Mouse (Mus musculus) limb, embryonic 12.5 days (tissue): ENCODE measurements around the gene Ccn6. TPM values are rescaled to one million over a fixed set of nuclear protein-coding genes. Genes with fewer than 3 reads are reported as not detected.
"Not testable (repeated sequence)": the region's sequence is repeated elsewhere in the genome, so short reads cannot be mapped to it uniquely, and the experiment has no call there.

Experiments
- ATAC-seq: fragments of 200-750 bp; cut with Nextera tagmentation; 2 replicates; pipeline ENCODE4 v1.8.0; 2017; ENCODE audit warnings: low read depth, moderate TSS enrichment; ENCODE audit not compliant: insufficient number of reproducible peaks, insufficient read depth, low FRiP score, low TSS enrichment
- H3K27ac ChIP-seq: fragments of 300-500 bp; sonication (generic); 2 replicates; pipeline ENCODE4 v1.5.1; 2016; ENCODE audit warnings: mild to moderate bottlenecking, moderate library complexity
- H3K27me3 ChIP-seq: fragments of 300-500 bp; sonication (generic); 2 replicates; pipeline ENCODE4 v1.6.1; 2016; ENCODE audit warnings: mild to moderate bottlenecking, moderate library complexity
- H3K36me3 ChIP-seq: fragments of 300-500 bp; sonication (generic); 2 replicates; pipeline ENCODE4 v1.6.1; 2016; ENCODE audit warnings: mild to moderate bottlenecking, moderate library complexity
- H3K4me1 ChIP-seq: fragments of 300-500 bp; sonication (generic); replicated peaks from 2 replicates; pipeline ENCODE4 v1.6.1; 2016
- H3K4me2 ChIP-seq: fragments of 300-500 bp; sonication (generic); 2 replicates; pipeline ENCODE4 v1.6.1; 2016; ENCODE audit warnings: mild to moderate bottlenecking, moderate library complexity
- H3K4me3 ChIP-seq: fragments of 300-500 bp; sonication (generic); replicated peaks from 2 replicates; pipeline ENCODE4 v1.5.1; 2016; ENCODE audit warnings: mild to moderate bottlenecking
- H3K9ac ChIP-seq: fragments of 300-500 bp; sonication (generic); replicated peaks from 2 replicates; pipeline ENCODE4 v1.6.1; 2016; ENCODE audit warnings: mild to moderate bottlenecking, moderate library complexity
- H3K9me3 ChIP-seq: fragments of 300-500 bp; sonication (generic); 2 replicates; pipeline ENCODE4 v1.6.1; 2016; ENCODE audit warnings: mild to moderate bottlenecking, moderate library complexity
- WGBS: fragments of 180-500 bp; shearing (Covaris S2); methylation state at CpG from one replicate; pipeline ENCODE4 v1.1.7; 2016; 5-methylcytosine and 5-hydroxymethylcytosine counted together
- polyA plus RNA-seq: library from polyadenylated mRNA; unstranded; fragments of >200 nt; fragmentation: Nextera tagmentation; extraction: Ambion mirVana; gene quantifications from 2 replicates; pipeline ENCODE4 v1.2.1, GENCODE M21; 2016

Ccn6 gene
- polyA plus RNA-seq, result 0.31 and 0.42 TPM in 2 replicates

- WGBS, result 90% methylated on average over 10 of the region's 10 CpGs
- Histone ChIP-seq H3K27ac (no peak within 1 kb of the TSS), H3K9me3 (no peaks in the 10 kb centered on the region), H3K4me3 (no peak within 1 kb of the TSS), H3K36me3 (no peaks in the 10 kb centered on the region), H3K9ac (no peak within 1 kb of the TSS), H3K4me2 (peak within 1 kb of the TSS; percentile 40), H3K27me3 (no peaks in the 10 kb centered on the region), H3K4me1 (peaks cover 15% of the 10 kb centered on the region)
- no peak for ATAC-seq
Observed at GRCm38 (mm10) chr10:39163694-39164093, at the start of gene Ccn6. Gene Ccn6 (minus strand): TSS chr10:39163794.

- Histone ChIP-seq H3K36me3 (no peaks in the 10 kb centered on the region), H3K4me3 (no peak overlapping the region), H3K27ac (peak overlapping the region; percentile 42; the same call in 1 of the 2 replicates), H3K4me1 (peaks cover 32% of the 10 kb centered on the region), H3K9me3 (peaks cover 11% of the 10 kb centered on the region; the same call in 1 of the 2 replicates), H3K4me2 (no peak overlapping the region), H3K9ac (no peak overlapping the region), H3K27me3 (no peaks in the 10 kb centered on the region)
- ATAC-seq, result no peak
Observed at GRCm38 (mm10) chr10:39210031-39210430, 46.4 kb upstream of the Ccn6 start.

GRCm38 (mm10) chr10:39209161-39210025, 45.8 kb upstream of the Ccn6 start:
- no peak for ATAC-seq
- 30% methylated on average over 10 of the region's 10 CpGs for WGBS
- H3K4me1 ChIP-seq, result peaks cover 32% of the 10 kb centered on the region
- peaks cover 15% of the 10 kb centered on the region; the same call in 1 of the 2 replicates for H3K9me3 ChIP-seq
- H3K27me3 ChIP-seq, result no peaks in the 10 kb centered on the region
- no peak overlapping the region for H3K9ac ChIP-seq
- no peaks in the 10 kb centered on the region for H3K36me3 ChIP-seq
- no peak overlapping the region for H3K4me2 ChIP-seq
- peak overlapping the region; percentile 42 for H3K27ac ChIP-seq
- H3K4me3 ChIP-seq, result no peak overlapping the region

DNA sequence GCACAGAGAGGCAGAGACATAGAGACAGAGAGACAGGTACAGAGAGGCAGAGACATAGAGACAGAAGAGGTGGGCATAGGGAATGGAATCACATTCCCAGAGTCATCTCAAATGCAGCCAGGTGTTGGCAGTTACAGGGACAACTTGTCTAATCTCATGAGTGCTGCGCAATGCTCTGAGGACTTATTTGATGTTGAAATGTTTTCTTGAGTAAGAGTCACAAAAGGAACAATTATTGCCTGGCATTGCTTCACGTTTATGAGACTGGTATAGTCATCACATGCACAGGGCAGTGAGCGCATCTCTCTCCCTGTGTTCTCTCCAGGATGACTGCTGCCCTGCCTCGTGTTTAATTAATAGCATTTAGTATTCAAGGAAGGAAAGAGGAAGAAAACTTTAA, 45.1 kb upstream of the Ccn6 start:
- Histone ChIP-seq H3K27me3 (no peaks in the 10 kb centered on the region), H3K27ac (no peak overlapping the region), H3K9ac (no peak overlapping the region), H3K4me1 (peaks cover 32% of the 10 kb centered on the region), H3K4me2 (no peak overlapping the region), H3K4me3 (no peak overlapping the region), H3K9me3 (peaks cover 21% of the 10 kb centered on the region; the same call in 1 of the 2 replicates), H3K36me3 (no peaks in the 10 kb centered on the region)
- no peak for ATAC-seq
- 68% methylated on average over 4 of the region's 4 CpGs for WGBS

GRCm38 (mm10) chr10:39207310-39207855, 43.8 kb upstream of the Ccn6 start:
- peaks cover 23% of the 10 kb centered on the region; the same call in 1 of the 2 replicates for H3K9me3 ChIP-seq
- no peaks in the 10 kb centered on the region for H3K27me3 ChIP-seq
- H3K4me1 ChIP-seq, result peaks cover 32% of the 10 kb centered on the region
- peak overlapping the region; percentile 59 for H3K27ac ChIP-seq
- H3K4me3 ChIP-seq, result no peak overlapping the region
- H3K9ac ChIP-seq, result no peak overlapping the region
- ATAC-seq, result peak; percentile 31; the same call in 1 of the 2 replicates
- no peak overlapping the region for H3K4me2 ChIP-seq
- no peaks in the 10 kb centered on the region for H3K36me3 ChIP-seq
- 65% methylated on average over 3 of the region's 3 CpGs for WGBS

- H3K36me3 ChIP-seq, result no peaks in the 10 kb centered on the region
- no peaks in the 10 kb centered on the region for H3K27me3 ChIP-seq
- no peak overlapping the region for H3K9ac ChIP-seq
- peaks cover 7% of the 10 kb centered on the region for H3K4me1 ChIP-seq
- peaks cover 16% of the 10 kb centered on the region; the same call in 1 of the 2 replicates for H3K9me3 ChIP-seq
- ATAC-seq, result no peak
- H3K4me3 ChIP-seq, result no peak overlapping the region
- H3K27ac ChIP-seq, result no peak overlapping the region
- 54% methylated on average over 3 of the region's 4 CpGs for WGBS
- H3K4me2 ChIP-seq, result no peak overlapping the region
Observed at GRCm38 (mm10) chr10:39202490-39202889, 38.9 kb upstream of the Ccn6 start.

DNA sequence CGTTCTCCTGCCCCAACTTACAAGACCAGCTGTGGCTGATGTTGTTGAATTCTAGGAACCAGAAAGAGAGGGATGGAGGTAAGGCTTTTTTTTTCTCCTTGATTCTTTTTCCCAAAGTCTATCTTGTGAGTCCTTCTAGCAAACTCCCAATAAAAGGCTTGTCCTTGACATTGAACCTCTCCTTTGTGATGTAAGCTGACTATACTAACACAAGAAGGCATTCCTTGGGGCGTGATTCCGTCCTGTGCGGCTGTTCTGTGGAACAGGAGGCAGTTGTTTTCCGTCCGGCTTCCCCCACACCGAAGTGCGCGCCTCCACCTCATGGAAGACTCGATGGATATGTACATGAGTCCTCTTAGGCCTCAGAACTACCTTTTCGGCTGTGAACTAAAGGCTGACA, 34.6 kb upstream of the Ccn6 start:
- ATAC-seq, H3K4me3 ChIP-seq, H3K9ac ChIP-seq, H3K27me3 ChIP-seq, H3K4me1 ChIP-seq, H3K9me3 ChIP-seq, H3K36me3 ChIP-seq, H3K4me2 ChIP-seq, H3K27ac ChIP-seq: not testable (repeated sequence)
- WGBS, result 94% methylated on average over 11 of the region's 11 CpGs

DNA sequence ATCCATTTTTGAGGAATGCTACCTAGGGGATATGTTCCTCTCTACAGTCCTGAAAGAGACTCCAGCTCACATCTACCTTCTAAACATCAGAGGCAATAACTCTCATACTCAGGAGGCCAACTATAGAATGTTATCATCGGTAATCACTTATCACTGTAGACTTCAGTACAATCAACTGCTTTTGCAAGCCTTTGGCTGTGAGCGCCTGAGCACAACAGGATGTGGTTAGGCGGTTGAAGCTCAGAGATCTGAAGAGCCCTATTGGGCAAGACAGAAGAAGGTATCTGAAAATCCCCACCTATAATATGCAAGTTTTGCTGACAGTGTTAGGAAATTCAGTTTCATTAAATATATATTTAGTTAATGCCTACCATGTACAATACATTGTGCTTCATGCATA, 29.1 kb upstream of the Ccn6 start:
- WGBS, result 96% methylated on average over 3 of the region's 3 CpGs
- no peak overlapping the region for H3K4me3 ChIP-seq
- no peaks in the 10 kb centered on the region for H3K4me1 ChIP-seq
- H3K27me3 ChIP-seq, result no peaks in the 10 kb centered on the region
- ATAC-seq, result no peak
- H3K9ac ChIP-seq, result no peak overlapping the region
- no peaks in the 10 kb centered on the region for H3K9me3 ChIP-seq
- no peak overlapping the region for H3K27ac ChIP-seq
- H3K36me3 ChIP-seq, result no peaks in the 10 kb centered on the region
- no peak overlapping the region for H3K4me2 ChIP-seq

GRCm38 (mm10) chr10:39185545-39185906, 21.9 kb upstream of the Ccn6 start:
- 91% methylated on average over 4 of the region's 4 CpGs for WGBS
- H3K9ac ChIP-seq, result no peak overlapping the region
- no peaks in the 10 kb centered on the region for H3K9me3 ChIP-seq
- H3K4me1 ChIP-seq, result no peaks in the 10 kb centered on the region
- H3K27ac ChIP-seq, result no peak overlapping the region
- H3K27me3 ChIP-seq, result no peaks in the 10 kb centered on the region
- ATAC-seq, result no peak
- no peak overlapping the region for H3K4me3 ChIP-seq
- no peaks in the 10 kb centered on the region for H3K36me3 ChIP-seq
- H3K4me2 ChIP-seq, result no peak overlapping the region

DNA sequence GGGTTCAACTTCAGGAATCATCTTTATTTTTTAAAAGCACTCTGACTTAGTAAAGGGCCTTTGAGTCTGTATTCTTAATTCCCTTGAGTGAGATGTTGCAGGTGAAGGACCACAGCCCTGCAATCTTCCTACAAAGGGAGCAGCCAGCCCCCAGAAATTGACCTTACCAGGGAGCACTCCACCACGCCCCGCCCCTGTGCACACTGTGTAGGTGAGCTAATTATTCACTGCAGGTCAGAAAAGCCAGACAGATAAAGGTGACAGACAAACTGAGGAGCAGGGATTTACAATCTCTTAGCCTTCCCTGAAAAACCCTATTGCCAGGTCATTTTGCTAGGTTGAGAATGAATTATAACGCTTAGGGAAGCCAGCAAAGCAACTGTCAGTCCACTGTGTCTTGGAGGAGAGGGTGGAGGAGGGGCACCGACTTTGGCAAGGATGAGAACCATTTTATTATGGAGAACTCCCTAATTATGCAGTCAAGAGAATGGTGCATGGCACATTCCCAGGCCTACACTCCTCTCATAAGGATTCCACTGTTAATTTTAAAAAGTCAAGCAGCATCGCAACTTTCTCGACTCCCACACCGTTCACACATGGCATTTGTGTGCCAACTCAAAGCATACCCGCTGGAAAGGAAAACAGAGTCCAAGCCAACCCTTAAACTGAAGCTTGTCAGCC, 21.4 kb upstream of the Ccn6 start:
- H3K4me1 ChIP-seq, result no peaks in the 10 kb centered on the region
- H3K9ac ChIP-seq, result no peak overlapping the region
- no peak overlapping the region for H3K4me3 ChIP-seq
- no peak overlapping the region for H3K4me2 ChIP-seq
- 83% methylated on average over 8 of the region's 8 CpGs for WGBS
- no peaks in the 10 kb centered on the region for H3K36me3 ChIP-seq
- H3K27ac ChIP-seq, result no peak overlapping the region
- ATAC-seq, result no peak
- no peaks in the 10 kb centered on the region for H3K9me3 ChIP-seq
- H3K27me3 ChIP-seq, result no peaks in the 10 kb centered on the region

DNA sequence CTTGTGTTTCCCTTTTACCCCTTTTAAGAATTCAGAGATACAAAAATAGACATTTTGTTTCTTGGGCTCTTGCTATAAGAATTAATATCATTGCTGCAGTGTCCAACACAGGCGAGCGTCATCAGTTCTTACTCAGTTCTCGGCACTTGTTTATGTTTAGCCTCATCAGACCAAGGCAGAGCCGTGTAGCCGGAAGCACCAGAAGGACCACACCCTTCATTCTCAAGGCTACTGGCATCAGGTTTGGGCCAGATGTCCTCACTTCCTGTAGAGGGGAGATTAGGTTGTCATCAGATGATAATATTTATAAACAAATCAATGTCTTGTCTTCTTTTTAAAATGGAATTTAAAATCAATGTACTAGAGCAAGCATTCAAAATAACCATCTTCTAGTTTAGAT, 13.4 kb upstream of the Ccn6 start:
- Histone ChIP-seq H3K4me1 (peaks cover 22% of the 10 kb centered on the region), H3K4me2 (no peak overlapping the region), H3K36me3 (no peaks in the 10 kb centered on the region), H3K27ac (no peak overlapping the region), H3K9me3 (0 out of 2 replicates have a peak, but pooled peaks cover 4% of the 10 kb centered on the region), H3K9ac (no peak overlapping the region), H3K27me3 (no peaks in the 10 kb centered on the region), H3K4me3 (no peak overlapping the region)
- ATAC-seq, result no peak
- WGBS, result 79% methylated on average over 5 of the region's 5 CpGs
